In the genomic region with DNA sequence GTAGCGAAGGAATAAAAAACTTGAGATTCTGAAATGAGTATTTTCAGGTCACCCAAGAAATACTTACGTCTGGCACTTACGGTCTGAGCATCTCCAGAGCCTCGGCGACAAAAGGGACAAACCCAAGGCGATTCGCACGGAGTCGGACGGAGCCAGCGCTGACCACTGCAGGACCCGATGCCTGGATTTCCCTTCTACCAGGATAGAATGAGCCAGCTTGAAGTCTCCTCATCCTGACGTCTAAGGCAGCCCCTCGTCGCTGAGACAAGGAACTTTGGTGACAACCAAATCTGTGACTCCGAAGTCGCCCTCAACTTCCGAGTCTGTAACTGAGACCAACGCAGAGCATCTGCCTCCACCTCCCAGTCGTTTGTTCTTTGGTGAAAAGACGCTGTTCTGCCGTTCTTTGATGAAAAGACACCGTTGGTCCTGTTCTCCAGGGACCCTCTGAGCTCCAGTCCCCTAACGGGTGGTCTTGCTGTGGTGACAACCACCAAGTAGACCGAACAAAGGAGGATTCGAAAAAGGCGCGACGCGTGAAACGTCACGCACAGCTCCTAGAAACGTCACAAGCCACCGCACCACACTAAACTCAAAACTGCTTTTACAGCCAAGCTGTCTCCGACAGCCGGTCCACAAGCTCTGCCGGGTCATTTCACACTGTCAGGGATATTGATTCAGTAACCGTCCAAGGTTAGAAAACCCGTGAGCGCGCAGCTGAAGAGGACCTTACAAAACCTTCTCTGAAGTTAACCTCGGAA, we compare ENCODE assay signal across 8 mouse cellular contexts. TPM values are rescaled to one million over a fixed set of nuclear protein-coding genes. Genes with fewer than 3 reads are reported as not detected.
DNase-seq lines count a peak whose midpoint lies in the region; ATAC-seq and TF ChIP-seq lines count a peak whose summit lies in the region.

No protein-coding gene starts in this region.

- DNase-seq in left cerebral cortex, adult 2 months (ENCODE audit: extremely low spot score in 1 of 2, low spot score in 2 of 2), result no peak
- no peak for DNase-seq in left cerebral cortex, adult 9 months (ENCODE audit: low spot score in 2 of 2)
- DNase-seq in limb, embryonic 10.5 days (ENCODE audit: low spot score), result peak; percentile 72
- DNase-seq in thymus, postnatal 0 days (ENCODE audit: low spot score), result no peak
- no peak for DNase-seq in layer of hippocampus, adult 9-10 months (ENCODE audit: low spot score)

- ATAC-seq in embryonic facial prominence, embryonic 13.5 days (ENCODE audit: insufficient number of reproducible peaks, insufficient read depth, low FRiP score, low TSS enrichment, low read depth), result no peak
- peak; percentile 61 for ATAC-seq in neural tube, embryonic 13.5 days (ENCODE audit: low read depth)
- ATAC-seq in megakaryocyte-erythroid progenitor cell, adult 5-6 weeks (replicated peaks; ENCODE audit: low FRiP score, low TSS enrichment, poor library complexity, severe bottlenecking), result no peak

- H3K9me3 ChIP-seq in embryonic facial prominence, embryonic 13.5 days, result no peaks in the 10 kb centered on the region
- no peaks in the 10 kb centered on the region for H3K9me3 ChIP-seq in limb, embryonic 10.5 days (replicated peaks)
- no peaks in the 10 kb centered on the region for H3K9me3 ChIP-seq in neural tube, embryonic 13.5 days

- peaks cover 20% of the 10 kb centered on the region for H3K4me1 ChIP-seq in embryonic facial prominence, embryonic 13.5 days
- H3K4me1 ChIP-seq in limb, embryonic 10.5 days, result peaks cover 18% of the 10 kb centered on the region
- peaks cover 26% of the 10 kb centered on the region for H3K4me1 ChIP-seq in neural tube, embryonic 13.5 days (replicated peaks)

- no peak overlapping the region for H3K27ac ChIP-seq in left cerebral cortex, adult 2 months
- H3K27ac ChIP-seq in embryonic facial prominence, embryonic 13.5 days, result no peak overlapping the region
- peak overlapping the region; percentile 67; the same call in 1 of the 2 replicates for H3K27ac ChIP-seq in limb, embryonic 10.5 days
- H3K27ac ChIP-seq in neural tube, embryonic 13.5 days (replicated peaks), result no peak overlapping the region

- intact Hi-C loops in left cerebral cortex, adult 2 months (cut with DNase I), result no loop called here

- H3K4me2 ChIP-seq in embryonic facial prominence, embryonic 13.5 days, result peak overlapping the region; percentile 72
- H3K4me2 ChIP-seq in neural tube, embryonic 13.5 days, result peak overlapping the region; percentile 78

- WGBS in embryonic facial prominence, embryonic 13.5 days, result under 1% methylated on average over 42 of the region's 42 CpGs
- 2% methylated on average over 42 of the region's 42 CpGs for WGBS in limb, embryonic 10.5 days
- WGBS in neural tube, embryonic 13.5 days, result 1% methylated on average over 42 of the region's 42 CpGs

- no peak for TF ChIP-seq CTCF in left cerebral cortex, adult 2 months (IDR thresholded peaks at IDR 0.05)

- H3K36me3 ChIP-seq in embryonic facial prominence, embryonic 13.5 days, result no peaks in the 10 kb centered on the region
- H3K36me3 ChIP-seq in limb, embryonic 10.5 days, result no peaks in the 10 kb centered on the region
- H3K36me3 ChIP-seq in neural tube, embryonic 13.5 days, result no peaks in the 10 kb centered on the region

- peak overlapping the region; percentile 56 for H3K9ac ChIP-seq in embryonic facial prominence, embryonic 13.5 days
- peak overlapping the region; percentile 58 for H3K9ac ChIP-seq in neural tube, embryonic 13.5 days

- H3K4me3 ChIP-seq in left cerebral cortex, adult 2 months, result peak overlapping the region; percentile 41
- peak overlapping the region; percentile 44 for H3K4me3 ChIP-seq in embryonic facial prominence, embryonic 13.5 days
- peak overlapping the region; percentile 61 for H3K4me3 ChIP-seq in limb, embryonic 10.5 days
- H3K4me3 ChIP-seq in neural tube, embryonic 13.5 days, result peak overlapping the region; percentile 43

- peaks cover 92% of the 10 kb centered on the region for H3K27me3 ChIP-seq in embryonic facial prominence, embryonic 13.5 days
- peaks cover 59% of the 10 kb centered on the region for H3K27me3 ChIP-seq in limb, embryonic 10.5 days (ENCODE audit: low read depth, poor library complexity, severe bottlenecking)
- peaks cover 92% of the 10 kb centered on the region for H3K27me3 ChIP-seq in neural tube, embryonic 13.5 days

RNA-seq across cellular contexts. Expression of a gene that starts 55.9 kb away (rescaled TPM):
- total RNA-seq in left cerebral cortex, adult 2 months (2021), result 10 to 100 TPM; 29.8 to 33.3 TPM
- 60.5 and 63.8 TPM in 2 replicates for polyA plus RNA-seq in embryonic facial prominence, embryonic 13.5 days (2015; fragmentation: Nextera tagmentation; extraction: Ambion mirVana)
- polyA plus RNA-seq in limb, embryonic 10.5 days (2016; fragmentation: Nextera tagmentation; extraction: Ambion mirVana), result 55.7 and 69.0 TPM in 2 replicates
- 51.6 and 60.7 TPM in 2 replicates for polyA plus RNA-seq in neural tube, embryonic 13.5 days (2015; fragmentation: Nextera tagmentation; extraction: Ambion mirVana)
- 33.0 and 34.5 TPM in 2 replicates for polyA plus RNA-seq in thymus, postnatal 0 days (2015; fragmentation: Nextera tagmentation; extraction: Ambion mirVana)
- total RNA-seq in megakaryocyte-erythroid progenitor cell, adult 5-6 weeks (2014; fragmentation: Nextera tagmentation), result 16.0 and 23.2 TPM in 2 replicates
- 64.7 and 75.8 TPM in 2 replicates for total RNA-seq in megakaryocyte-erythroid progenitor cell, adult 5-6 weeks (2017)
